Mouse (Mus musculus): ENCODE measurements around the gene Tekt3. TPM values are rescaled to one million over a fixed set of nuclear protein-coding genes. Genes with fewer than 3 reads are reported as not detected.

Tekt3 gene
- not detected in 2 replicates for polyA plus RNA-seq (2015; fragmentation: Nextera tagmentation; extraction: Ambion mirVana)

DNA sequence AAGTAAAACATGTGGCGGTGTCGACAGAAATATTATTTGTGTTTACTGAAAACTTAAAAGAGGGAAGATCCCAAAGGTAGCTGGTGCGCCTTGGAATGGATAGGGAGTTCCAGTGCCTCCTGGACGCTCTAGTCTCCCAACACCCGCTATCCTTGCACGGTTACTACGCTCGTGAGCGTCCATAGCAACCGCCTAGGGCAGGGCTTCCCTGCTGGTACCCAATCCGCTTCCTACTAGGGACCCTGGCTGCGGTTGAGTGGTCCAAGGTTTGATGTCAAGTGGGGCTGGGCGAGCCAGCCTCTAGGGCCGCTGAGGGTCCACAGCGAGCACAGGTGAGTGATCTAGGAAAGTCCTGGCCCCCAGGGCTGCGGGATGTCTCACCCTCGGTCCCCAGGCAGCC is at the start of gene Tekt3:
Gene Tekt3, plus strand, starts transcription at position 209 of the 400 bp plus-strand sequence.
- no peak; the same call in 1 of the 2 replicates for ATAC-seq
- no peaks in the 10 kb centered on the region for H3K9me3 ChIP-seq (replicated peaks)
- no peak within 1 kb of the TSS for H3K4me3 ChIP-seq
- H3K9ac ChIP-seq, result 0 out of 2 replicates have a peak within 1 kb of the TSS, but pooled peaks have one; percentile 12
- H3K4me2 ChIP-seq, result peak within 1 kb of the TSS; percentile 37
- H3K4me1 ChIP-seq, result peaks cover 3% of the 10 kb centered on the region; the same call in 1 of the 2 replicates
- no peaks in the 10 kb centered on the region for H3K36me3 ChIP-seq (ENCODE audit: poor library complexity, severe bottlenecking)
- peaks cover 6% of the 10 kb centered on the region; the same call in 1 of the 2 replicates for H3K27me3 ChIP-seq
- WGBS, result 14% methylated on average over 17 of the region's 17 CpGs
- H3K27ac ChIP-seq, result no peak within 1 kb of the TSS

- Histone ChIP-seq H3K27ac (no peak overlapping the region), H3K4me3 (no peak overlapping the region), H3K4me2 (no peak overlapping the region), H3K9me3 (replicated peaks) (no peaks in the 10 kb centered on the region), H3K36me3 (ENCODE audit: poor library complexity, severe bottlenecking) (no peaks in the 10 kb centered on the region), H3K9ac (no peak overlapping the region), H3K4me1 (peaks cover 12% of the 10 kb centered on the region), H3K27me3 (no peaks in the 10 kb centered on the region)
- 69% methylated on average over 6 of the region's 6 CpGs for WGBS
- 0 out of 2 replicates have a peak, but pooled peaks have one; percentile 61 for ATAC-seq
These were observed 43.9 kb upstream of the Tekt3 start for GRCm38 (mm10) chr11:63017327-63018082.

- 72% methylated on average over 6 of the region's 6 CpGs for WGBS
- H3K4me1 ChIP-seq, result peaks cover 12% of the 10 kb centered on the region
- H3K36me3 ChIP-seq (ENCODE audit: poor library complexity, severe bottlenecking), result no peaks in the 10 kb centered on the region
- H3K27me3 ChIP-seq, result no peaks in the 10 kb centered on the region
- ATAC-seq, result no peak
- no peaks in the 10 kb centered on the region for H3K9me3 ChIP-seq (replicated peaks)
- H3K9ac ChIP-seq, result no peak overlapping the region
- H3K4me3 ChIP-seq, result no peak overlapping the region
- no peak overlapping the region for H3K4me2 ChIP-seq
- no peak overlapping the region for H3K27ac ChIP-seq
These were observed 43.3 kb upstream of the Tekt3 start for GRCm38 (mm10) chr11:63018083-63018622.

- no peak overlapping the region for H3K4me2 ChIP-seq
- peaks cover 12% of the 10 kb centered on the region for H3K4me1 ChIP-seq
- H3K4me3 ChIP-seq, result no peak overlapping the region
- H3K9ac ChIP-seq, result no peak overlapping the region
- H3K36me3 ChIP-seq (ENCODE audit: poor library complexity, severe bottlenecking), result no peaks in the 10 kb centered on the region
- H3K27me3 ChIP-seq, result no peaks in the 10 kb centered on the region
- ATAC-seq, result no peak
- no peak overlapping the region for H3K27ac ChIP-seq
- no peaks in the 10 kb centered on the region for H3K9me3 ChIP-seq (replicated peaks)
These were observed 40.8 kb upstream of the Tekt3 start for GRCm38 (mm10) chr11:63020633-63021032.

- Histone ChIP-seq H3K9me3 (replicated peaks) (no peaks in the 10 kb centered on the region), H3K27ac (no peak overlapping the region), H3K4me1 (peaks cover 12% of the 10 kb centered on the region), H3K4me3 (no peak overlapping the region), H3K9ac (no peak overlapping the region), H3K36me3 (ENCODE audit: poor library complexity, severe bottlenecking) (no peaks in the 10 kb centered on the region), H3K27me3 (no peaks in the 10 kb centered on the region), H3K4me2 (no peak overlapping the region)
- 83% methylated on average over 5 of the region's 5 CpGs for WGBS
- no peak for ATAC-seq
These were observed 40.2 kb upstream of the Tekt3 start for GRCm38 (mm10) chr11:63021141-63021806.

DNA sequence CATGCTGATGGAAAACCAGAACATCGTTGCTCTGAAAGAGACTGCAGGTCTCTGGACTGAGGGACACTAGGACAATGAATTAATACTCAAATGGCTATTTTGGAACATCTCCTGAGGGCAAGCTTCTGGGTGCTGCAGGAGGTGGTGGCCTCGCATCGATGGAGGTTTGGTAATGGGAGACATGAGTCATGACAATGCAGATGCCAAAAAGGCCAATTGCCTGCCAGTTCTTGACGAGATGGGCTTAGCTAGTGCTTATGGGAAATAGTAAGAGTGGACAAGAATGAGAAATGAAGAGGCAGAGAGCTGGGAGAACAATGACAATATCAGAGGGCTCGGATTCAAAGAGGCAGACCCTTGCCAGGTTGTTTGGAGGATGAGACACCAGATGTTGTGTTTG is 38.0 kb upstream of the Tekt3 start:
- Histone ChIP-seq H3K36me3 (ENCODE audit: poor library complexity, severe bottlenecking) (no peaks in the 10 kb centered on the region), H3K4me2 (no peak overlapping the region), H3K4me3 (no peak overlapping the region), H3K27ac (no peak overlapping the region), H3K9me3 (replicated peaks) (no peaks in the 10 kb centered on the region), H3K4me1 (no peaks in the 10 kb centered on the region; the same call in 1 of the 2 replicates), H3K27me3 (no peaks in the 10 kb centered on the region), H3K9ac (no peak overlapping the region)
- 83% methylated on average over 5 of the region's 5 CpGs for WGBS
- ATAC-seq, result no peak

DNA sequence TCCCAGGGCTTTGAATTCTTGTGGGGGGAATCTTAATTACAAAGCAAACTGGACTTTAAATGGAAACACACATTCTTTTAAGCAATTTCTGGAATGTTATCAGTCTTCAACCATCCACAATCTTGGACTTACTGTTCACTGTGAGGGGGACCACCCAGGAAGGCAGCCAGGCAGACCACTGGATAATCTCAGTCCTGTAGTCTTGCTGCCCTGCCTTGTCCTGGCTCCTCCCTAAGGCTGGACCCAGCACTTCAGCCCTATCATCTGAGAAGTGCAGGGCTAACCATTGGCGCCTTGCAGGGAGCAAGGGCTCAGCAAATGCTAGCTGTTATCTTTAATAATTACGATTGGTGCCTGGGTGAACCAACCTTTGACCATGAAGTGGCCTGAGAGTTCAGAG is 37.3 kb upstream of the Tekt3 start:
- no peak overlapping the region for H3K4me2 ChIP-seq
- 77% methylated on average over 2 of the region's 2 CpGs for WGBS
- no peak for ATAC-seq
- H3K4me1 ChIP-seq, result no peaks in the 10 kb centered on the region
- H3K4me3 ChIP-seq, result no peak overlapping the region
- H3K36me3 ChIP-seq (ENCODE audit: poor library complexity, severe bottlenecking), result no peaks in the 10 kb centered on the region
- no peak overlapping the region for H3K27ac ChIP-seq
- H3K27me3 ChIP-seq, result no peaks in the 10 kb centered on the region
- no peaks in the 10 kb centered on the region for H3K9me3 ChIP-seq (replicated peaks)
- no peak overlapping the region for H3K9ac ChIP-seq

DNA sequence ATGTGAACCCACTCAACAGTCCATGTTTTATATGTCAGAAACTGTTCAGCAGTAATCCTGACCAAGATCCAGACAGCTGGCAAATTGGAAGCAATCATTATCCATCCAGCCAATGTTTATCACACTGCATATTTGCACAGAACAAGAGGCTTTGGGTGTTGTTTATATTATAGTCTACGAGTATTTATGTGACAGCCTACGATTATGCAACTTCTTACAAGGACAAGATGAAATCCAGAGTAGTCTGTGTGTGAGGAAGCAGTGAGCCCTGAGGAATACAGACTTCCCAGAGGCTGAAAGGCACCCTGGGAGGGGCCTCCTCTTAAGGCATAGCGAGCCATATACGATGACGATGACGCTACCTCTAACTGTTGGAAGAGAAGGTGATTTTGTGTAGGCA is 36.0 kb upstream of the Tekt3 start:
- H3K27me3 ChIP-seq, result no peaks in the 10 kb centered on the region
- H3K9ac ChIP-seq, result no peak overlapping the region
- no peaks in the 10 kb centered on the region for H3K4me1 ChIP-seq
- no peak overlapping the region for H3K27ac ChIP-seq
- 79% methylated on average over 6 of the region's 6 CpGs for WGBS
- no peaks in the 10 kb centered on the region for H3K36me3 ChIP-seq (ENCODE audit: poor library complexity, severe bottlenecking)
- no peaks in the 10 kb centered on the region for H3K9me3 ChIP-seq (replicated peaks)
- H3K4me2 ChIP-seq, result no peak overlapping the region
- no peak overlapping the region for H3K4me3 ChIP-seq
- peak; percentile 51; the same call in 1 of the 2 replicates for ATAC-seq

DNA sequence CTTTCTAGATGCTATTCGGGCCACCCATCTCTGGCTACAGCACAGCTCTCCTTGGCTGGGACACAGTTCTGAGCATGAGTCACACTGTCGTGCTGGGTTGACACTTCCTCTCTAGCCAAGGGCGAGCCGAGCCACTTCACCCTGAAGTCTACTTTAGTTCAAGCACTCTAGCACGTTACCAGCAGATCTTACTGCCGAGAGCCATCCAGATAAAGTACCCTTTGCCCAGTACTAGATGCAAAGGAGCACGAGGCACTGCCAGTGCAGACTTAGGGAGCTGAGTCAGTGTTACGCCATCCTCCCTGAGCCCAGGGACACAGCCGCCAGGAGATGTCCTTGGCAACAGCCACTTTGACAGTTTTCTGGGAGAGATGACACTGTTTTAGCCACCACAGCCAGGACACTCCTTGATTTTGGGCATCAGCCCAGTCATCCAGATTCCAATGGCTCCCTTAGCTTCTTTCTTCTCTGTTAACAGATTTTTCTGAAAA is 34.8 kb upstream of the Tekt3 start:
- no peak overlapping the region for H3K9ac ChIP-seq

GRCm38 (mm10) chr11:63028131-63028530 is 33.3 kb upstream of the Tekt3 start:
- H3K27me3 ChIP-seq, result no peaks in the 10 kb centered on the region
- H3K4me3 ChIP-seq, result no peak overlapping the region
- peaks cover 4% of the 10 kb centered on the region; the same call in 1 of the 2 replicates for H3K9me3 ChIP-seq (replicated peaks)
- no peak overlapping the region for H3K27ac ChIP-seq
- no peaks in the 10 kb centered on the region for H3K4me1 ChIP-seq
- no peaks in the 10 kb centered on the region for H3K36me3 ChIP-seq (ENCODE audit: poor library complexity, severe bottlenecking)
- 90% methylated on average over 3 of the region's 3 CpGs for WGBS
- H3K4me2 ChIP-seq, result no peak overlapping the region
- H3K9ac ChIP-seq, result no peak overlapping the region
- ATAC-seq, result no peak

More for the DNA sequence above, 34.8 kb upstream of the Tekt3 start:
- Histone ChIP-seq H3K36me3 (ENCODE audit: poor library complexity, severe bottlenecking) (no peaks in the 10 kb centered on the region), H3K27ac (no peak overlapping the region), H3K9me3 (replicated peaks) (no peaks in the 10 kb centered on the region), H3K4me2 (no peak overlapping the region), H3K27me3 (no peaks in the 10 kb centered on the region), H3K4me1 (no peaks in the 10 kb centered on the region), H3K4me3 (no peak overlapping the region)
- no peak for ATAC-seq
- 85% methylated on average over 9 of the region's 9 CpGs for WGBS

DNA sequence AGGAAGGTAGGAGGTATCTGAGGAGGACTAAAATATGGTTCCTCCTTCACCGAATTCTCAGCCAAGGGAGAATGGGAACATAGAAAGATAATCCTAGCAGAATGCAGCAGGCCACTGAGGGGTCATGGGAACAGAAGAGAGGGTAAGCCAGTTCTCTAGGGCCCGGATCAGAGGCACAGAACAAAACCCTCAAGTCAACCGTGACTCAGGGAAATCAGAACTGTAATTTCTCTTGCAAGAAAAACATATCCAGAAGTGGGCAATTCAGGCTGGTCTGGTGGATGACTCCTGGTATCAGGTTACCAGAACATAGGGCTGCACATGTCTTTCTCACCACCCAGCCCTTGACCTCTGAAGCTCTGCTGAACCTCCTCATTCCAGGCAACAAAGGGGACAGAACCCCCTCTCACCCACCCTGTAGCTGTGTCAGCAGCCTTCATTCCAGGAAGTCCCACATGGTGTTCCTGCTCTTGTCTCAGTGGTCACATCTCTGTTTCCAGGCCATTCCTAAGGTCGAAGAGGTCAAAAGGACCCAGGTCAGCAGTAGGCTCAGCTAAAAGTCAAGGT is 32.2 kb upstream of the Tekt3 start:
- Histone ChIP-seq H3K9ac (no peak overlapping the region), H3K4me3 (no peak overlapping the region), H3K4me2 (no peak overlapping the region), H3K36me3 (ENCODE audit: poor library complexity, severe bottlenecking) (no peaks in the 10 kb centered on the region), H3K4me1 (no peaks in the 10 kb centered on the region), H3K27me3 (no peaks in the 10 kb centered on the region), H3K27ac (no peak overlapping the region), H3K9me3 (replicated peaks) (peaks cover 6% of the 10 kb centered on the region; the same call in 1 of the 2 replicates)
- no peak for ATAC-seq
- whole genome bisulfite sequencing, result 69% methylated on average over 4 of the region's 4 CpGs

GRCm38 (mm10) chr11:63029721-63030120 is 31.7 kb upstream of the Tekt3 start:
- ATAC-seq, result no peak
- Histone ChIP-seq H3K27ac (no peak overlapping the region), H3K9me3 (replicated peaks) (peaks cover 6% of the 10 kb centered on the region; the same call in 1 of the 2 replicates), H3K36me3 (ENCODE audit: poor library complexity, severe bottlenecking) (no peaks in the 10 kb centered on the region), H3K27me3 (no peaks in the 10 kb centered on the region), H3K9ac (no peak overlapping the region), H3K4me1 (no peaks in the 10 kb centered on the region), H3K4me3 (no peak overlapping the region), H3K4me2 (no peak overlapping the region)
- WGBS, result 94% methylated on average over 6 of the region's 6 CpGs

All from forebrain, embryonic 13.5 days (tissue).